Mouse (Mus musculus): Measurements from ENCODE around the gene 2510039O18Rik. TPM values are rescaled to one million over a fixed set of nuclear protein-coding genes. Genes with fewer than 3 reads are reported as not detected.

The 2510039O18Rik gene
- total and polyA plus RNA-seq, 2 experiments from 2014 or later = 12.0 to 57.7 TPM

- ATAC-seq (peak; percentile 95), DNase-seq (peak; percentile 95)
- Histone ChIP-seq H3K4me2 (ENCODE audit: low read depth) (peak within 1 kb of the TSS; percentile 69), H3K36me3 (ENCODE audit: insufficient read depth) (peaks cover 21% of the 10 kb centered on the region), H3K27me3 (ENCODE audit: insufficient read depth, low read length) (no peaks in the 10 kb centered on the region), H3K9me3 (ENCODE audit: low read length) (no peaks in the 10 kb centered on the region), H3K4me3 (ENCODE audit: low read depth, low read length) (peak within 1 kb of the TSS; percentile 97), H3K27ac (ENCODE audit: low read depth, low read length) (peak within 1 kb of the TSS; percentile 91), H3K4me1 (ENCODE audit: insufficient read depth) (peaks cover 6% of the 10 kb centered on the region; the same call in 1 of the 2 replicates), H3K9ac (peak within 1 kb of the TSS; percentile 95)
- peak; percentile 10; the same call in 1 of the 2 replicates for TF ChIP-seq CTCF (IDR thresholded peaks at IDR 0.05; ENCODE audit: low read depth)
- under 1% methylated on average over 58 of the region's 59 CpGs for WGBS
Observed at GRCm38 (mm10) chr4:147904313-147905089, 36.2 kb upstream of the 2510039O18Rik start, which contains the start of gene Mfn2. Mfn2 (minus strand) TSS chr4:147904704.

- peak overlapping the region; percentile 97 for H3K4me3 ChIP-seq (ENCODE audit: low read depth, low read length)
- peak overlapping the region; percentile 91 for H3K27ac ChIP-seq (ENCODE audit: low read depth, low read length)
- DNase-seq (no peak), ATAC-seq (peak; percentile 54)
- H3K9me3 ChIP-seq (ENCODE audit: low read length) = no peaks in the 10 kb centered on the region
- peak overlapping the region; percentile 69 for H3K4me2 ChIP-seq (ENCODE audit: low read depth)
- H3K36me3 ChIP-seq (ENCODE audit: insufficient read depth) = peaks cover 15% of the 10 kb centered on the region
- peaks cover 6% of the 10 kb centered on the region; the same call in 1 of the 2 replicates for H3K4me1 ChIP-seq (ENCODE audit: insufficient read depth)
- H3K27me3 ChIP-seq (ENCODE audit: insufficient read depth, low read length) = no peaks in the 10 kb centered on the region
- peak overlapping the region; percentile 95 for H3K9ac ChIP-seq
- 0% methylated on average over 8 of the region's 8 CpGs for WGBS
- no peak for TF ChIP-seq CTCF (IDR thresholded peaks at IDR 0.05; ENCODE audit: low read depth)
Observed at GRCm38 (mm10) chr4:147905090-147905659, 35.5 kb upstream of the 2510039O18Rik start.

GRCm38 (mm10) chr4:147906230-147906629 is 34.5 kb upstream of the 2510039O18Rik start:
- WGBS = 88% methylated on average over 5 of the region's 5 CpGs
- no peak for TF ChIP-seq CTCF (IDR thresholded peaks at IDR 0.05; ENCODE audit: low read depth)
- no peak overlapping the region for H3K4me2 ChIP-seq (ENCODE audit: low read depth)

GRCm38 (mm10) chr4:147909486-147909885 is 31.2 kb upstream of the 2510039O18Rik start:
- DNase-seq = no peak
- ATAC-seq = no peak
- Histone ChIP-seq H3K27me3 (ENCODE audit: insufficient read depth, low read length) (no peaks in the 10 kb centered on the region), H3K9me3 (ENCODE audit: low read length) (no peaks in the 10 kb centered on the region), H3K36me3 (ENCODE audit: insufficient read depth) (no peaks in the 10 kb centered on the region), H3K27ac (ENCODE audit: low read depth, low read length) (no peak overlapping the region), H3K4me2 (ENCODE audit: low read depth) (no peak overlapping the region), H3K4me3 (ENCODE audit: low read depth, low read length) (no peak overlapping the region), H3K4me1 (ENCODE audit: insufficient read depth) (no peaks in the 10 kb centered on the region), H3K9ac (no peak overlapping the region)
- TF ChIP-seq CTCF (IDR thresholded peaks at IDR 0.05; ENCODE audit: low read depth) = no peak
- WGBS = 88% methylated on average over 5 of the region's 5 CpGs

More at GRCm38 (mm10) chr4:147906230-147906629, 34.5 kb upstream of the 2510039O18Rik start:
- H3K27ac ChIP-seq (ENCODE audit: low read depth, low read length) = no peak overlapping the region
- ATAC-seq (no peak), DNase-seq (no peak)
- peaks cover 6% of the 10 kb centered on the region; the same call in 1 of the 2 replicates for H3K4me1 ChIP-seq (ENCODE audit: insufficient read depth)
- H3K27me3 ChIP-seq (ENCODE audit: insufficient read depth, low read length) = no peaks in the 10 kb centered on the region
- H3K4me3 ChIP-seq (ENCODE audit: low read depth, low read length) = no peak overlapping the region
- H3K36me3 ChIP-seq (ENCODE audit: insufficient read depth) = peaks cover 6% of the 10 kb centered on the region
- H3K9me3 ChIP-seq (ENCODE audit: low read length) = no peaks in the 10 kb centered on the region
- no peak overlapping the region for H3K9ac ChIP-seq

- Histone ChIP-seq H3K9me3 (ENCODE audit: low read length) (no peaks in the 10 kb centered on the region), H3K27me3 (ENCODE audit: insufficient read depth, low read length) (no peaks in the 10 kb centered on the region), H3K27ac (ENCODE audit: low read depth, low read length) (no peak overlapping the region), H3K4me3 (ENCODE audit: low read depth, low read length) (no peak overlapping the region), H3K4me2 (ENCODE audit: low read depth) (no peak overlapping the region), H3K4me1 (ENCODE audit: insufficient read depth) (no peaks in the 10 kb centered on the region), H3K9ac (no peak overlapping the region), H3K36me3 (ENCODE audit: insufficient read depth) (no peaks in the 10 kb centered on the region)
- peak; percentile 72 for TF ChIP-seq CTCF (IDR thresholded peaks at IDR 0.05; ENCODE audit: low read depth)
- DNase-seq = peak; percentile 39
- 0 out of 2 replicates have a peak, but pooled peaks have one; percentile 27 for ATAC-seq
- whole genome bisulfite sequencing = 59% methylated on average over 7 of the region's 7 CpGs
Observed at GRCm38 (mm10) chr4:147918459-147919121, 22.1 kb upstream of the 2510039O18Rik start.

- TF ChIP-seq CTCF (IDR thresholded peaks at IDR 0.05; ENCODE audit: low read depth) = no peak
- Histone ChIP-seq H3K36me3 (ENCODE audit: insufficient read depth) (no peaks in the 10 kb centered on the region), H3K9ac (no peak overlapping the region), H3K9me3 (ENCODE audit: low read length) (no peaks in the 10 kb centered on the region), H3K4me3 (ENCODE audit: low read depth, low read length) (no peak overlapping the region), H3K27me3 (ENCODE audit: insufficient read depth, low read length) (no peaks in the 10 kb centered on the region), H3K4me2 (ENCODE audit: low read depth) (no peak overlapping the region), H3K4me1 (ENCODE audit: insufficient read depth) (no peaks in the 10 kb centered on the region), H3K27ac (ENCODE audit: low read depth, low read length) (no peak overlapping the region)
- no peak for ATAC-seq
- DNase-seq = no peak
- 29% methylated on average over 10 of the region's 10 CpGs for whole genome bisulfite sequencing
Observed at GRCm38 (mm10) chr4:147920973-147921372, 19.7 kb upstream of the 2510039O18Rik start.
